Mouse (Mus musculus): ENCODE measurements around the gene S100a5.

- no peak for TF ChIP-seq CTCF (IDR thresholded peaks at IDR 0.05; ENCODE audit: extremely low read depth, insufficient read depth, insufficient read length, insufficient replicate concordance)
- TF ChIP-seq POLR2A (IDR thresholded peaks at IDR 0.05; ENCODE audit: low read depth, low read length), result no peak
Measured at GRCm38 (mm10) chr3:90589947-90590346, 18.4 kb upstream of the S100a5 start, which contains the start of gene S100a2.
